Mouse (Mus musculus): ENCODE results near the gene Mbd3. TPM values are rescaled to one million over a fixed set of nuclear protein-coding genes. Genes with fewer than 3 reads are reported as not detected.
A peak's percentile ranks its signal among the peaks of the same experiment; 100 is the strongest.

Gene Mbd3
- polyA plus RNA-seq, 1 experiment, result 85.7 TPM

GRCm38 (mm10) chr10:80417841-80418240 is 18.5 kb upstream of the Mbd3 start:
- H3K36me3 ChIP-seq (ENCODE audit: control insufficient read depth, insufficient read depth, low read length), result peaks cover 59% of the 10 kb centered on the region
- H3K4me3 ChIP-seq (ENCODE audit: low read depth, low read length), result no peak overlapping the region
- TF ChIP-seq CTCF (IDR thresholded peaks at IDR 0.05; ENCODE audit: extremely low read depth, insufficient read length, insufficient replicate concordance, low read depth, low read length) (no peak), POLR2A (IDR thresholded peaks at IDR 0.05; ENCODE audit: low read depth, low read length) (no peak)
- no peaks in the 10 kb centered on the region for H3K27me3 ChIP-seq (ENCODE audit: control insufficient read depth, insufficient read depth, low read length)
- no peak overlapping the region for H3K27ac ChIP-seq (ENCODE audit: insufficient read depth, low read depth, low read length)
- 98% methylated on average over 1 of the region's 1 CpGs for WGBS
- peaks cover 39% of the 10 kb centered on the region for H3K4me1 ChIP-seq (ENCODE audit: control insufficient read depth, insufficient read depth, insufficient read length, low read length)

DNA sequence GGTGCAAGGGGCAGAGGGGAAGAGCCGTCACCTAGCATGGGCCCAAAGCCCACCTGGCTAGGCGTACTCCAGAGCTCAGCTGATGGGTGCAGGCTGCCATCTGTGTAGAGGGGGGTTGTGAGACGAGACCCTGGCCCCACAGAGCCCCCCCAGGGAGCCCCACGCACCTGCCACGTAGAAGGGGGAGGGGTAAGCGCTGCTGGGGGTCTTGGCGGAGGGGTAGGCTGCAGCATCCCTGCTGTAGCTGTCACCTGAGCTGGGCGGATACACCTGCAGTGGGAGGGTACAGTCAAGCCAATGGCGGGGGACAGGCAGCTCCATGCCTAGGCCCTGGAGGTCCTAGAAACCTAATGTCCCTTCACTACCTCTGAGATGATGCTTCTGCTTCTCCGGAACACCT is 18.0 kb upstream of the Mbd3 start:
- Histone ChIP-seq H3K4me1 (ENCODE audit: control insufficient read depth, insufficient read depth, insufficient read length, low read length) (peaks cover 38% of the 10 kb centered on the region), H3K27ac (ENCODE audit: insufficient read depth, low read depth, low read length) (no peak overlapping the region), H3K27me3 (ENCODE audit: control insufficient read depth, insufficient read depth, low read length) (no peaks in the 10 kb centered on the region), H3K36me3 (ENCODE audit: control insufficient read depth, insufficient read depth, low read length) (peaks cover 64% of the 10 kb centered on the region), H3K4me3 (ENCODE audit: low read depth, low read length) (no peak overlapping the region)
- TF ChIP-seq CTCF (IDR thresholded peaks at IDR 0.05; ENCODE audit: extremely low read depth, insufficient read length, insufficient replicate concordance, low read depth, low read length), result no peak
- TF ChIP-seq POLR2A (IDR thresholded peaks at IDR 0.05; ENCODE audit: low read depth, low read length), result no peak
- 96% methylated on average over 10 of the region's 10 CpGs for WGBS

- peaks cover 75% of the 10 kb centered on the region for H3K36me3 ChIP-seq (ENCODE audit: control insufficient read depth, insufficient read depth, low read length)
- TF ChIP-seq POLR2A (IDR thresholded peaks at IDR 0.05; ENCODE audit: low read depth, low read length) (no peak), CTCF (IDR thresholded peaks at IDR 0.05; ENCODE audit: extremely low read depth, insufficient read length, insufficient replicate concordance, low read depth, low read length) (no peak)
- 93% methylated on average over 7 of the region's 7 CpGs for WGBS
These were observed 16.2 kb upstream of the Mbd3 start for GRCm38 (mm10) chr10:80415566-80415965.

GRCm38 (mm10) chr10:80412656-80413541 is 13.5 kb upstream of the Mbd3 start:
- Histone ChIP-seq H3K36me3 (ENCODE audit: control insufficient read depth, insufficient read depth, low read length) (peaks cover 76% of the 10 kb centered on the region), H3K4me1 (ENCODE audit: control insufficient read depth, insufficient read depth, insufficient read length, low read length) (no peaks in the 10 kb centered on the region; the same call in none of the 2 replicates), H3K27me3 (ENCODE audit: control insufficient read depth, insufficient read depth, low read length) (no peaks in the 10 kb centered on the region), H3K4me3 (ENCODE audit: low read depth, low read length) (no peak overlapping the region), H3K27ac (ENCODE audit: insufficient read depth, low read depth, low read length) (no peak overlapping the region)
- TF ChIP-seq POLR2A (IDR thresholded peaks at IDR 0.05; ENCODE audit: low read depth, low read length) (no peak), CTCF (IDR thresholded peaks at IDR 0.05; ENCODE audit: extremely low read depth, insufficient read length, insufficient replicate concordance, low read depth, low read length) (no peak)
- 81% methylated on average over 44 of the region's 44 CpGs for WGBS

More at GRCm38 (mm10) chr10:80415566-80415965, 16.2 kb upstream of the Mbd3 start:
- H3K4me1 ChIP-seq (ENCODE audit: control insufficient read depth, insufficient read depth, insufficient read length, low read length), result peaks cover 23% of the 10 kb centered on the region
- H3K4me3 ChIP-seq (ENCODE audit: low read depth, low read length), result no peak overlapping the region
- no peak overlapping the region for H3K27ac ChIP-seq (ENCODE audit: insufficient read depth, low read depth, low read length)
- H3K27me3 ChIP-seq (ENCODE audit: control insufficient read depth, insufficient read depth, low read length), result no peaks in the 10 kb centered on the region

DNA sequence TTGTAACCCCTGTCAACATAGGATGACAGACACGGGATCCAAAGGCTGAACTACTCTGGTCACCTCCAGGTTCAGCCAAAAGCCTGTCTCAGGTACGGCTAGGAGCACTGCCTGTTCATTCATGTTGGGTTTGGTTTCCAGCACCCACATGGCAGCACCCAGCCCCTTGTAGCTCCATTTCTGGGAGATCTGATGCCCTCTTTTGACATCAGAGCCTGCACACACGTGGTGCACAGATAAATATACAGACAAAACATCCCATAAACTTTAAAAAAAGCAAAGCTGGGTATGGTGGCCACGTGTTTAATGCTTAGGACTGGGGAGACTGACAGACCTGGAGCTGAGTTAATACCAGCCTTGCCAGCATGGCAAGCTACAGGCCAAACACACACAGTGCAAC is 8.6 kb upstream of the Mbd3 start:
- Histone ChIP-seq H3K4me1 (ENCODE audit: control insufficient read depth, insufficient read depth, insufficient read length, low read length) (peaks cover 13% of the 10 kb centered on the region), H3K27ac (ENCODE audit: insufficient read depth, low read depth, low read length) (no peak overlapping the region), H3K4me3 (ENCODE audit: low read depth, low read length) (no peak overlapping the region), H3K27me3 (ENCODE audit: control insufficient read depth, insufficient read depth, low read length) (no peaks in the 10 kb centered on the region), H3K36me3 (ENCODE audit: control insufficient read depth, insufficient read depth, low read length) (peaks cover 45% of the 10 kb centered on the region)
- 33% methylated on average over 4 of the region's 4 CpGs for whole genome bisulfite sequencing
- TF ChIP-seq CTCF (IDR thresholded peaks at IDR 0.05; ENCODE audit: extremely low read depth, insufficient read length, insufficient replicate concordance, low read depth, low read length) (no peak), POLR2A (IDR thresholded peaks at IDR 0.05; ENCODE audit: low read depth, low read length) (no peak)

GRCm38 (mm10) chr10:80406684-80407501 is 7.5 kb upstream of the Mbd3 start, which contains the start of gene Uqcr11:
Uqcr11 (minus strand) TSS chr10:80406830.
- TF ChIP-seq POLR2A (IDR thresholded peaks at IDR 0.05; ENCODE audit: low read depth, low read length) (peak; percentile 53), CTCF (IDR thresholded peaks at IDR 0.05; ENCODE audit: extremely low read depth, insufficient read length, insufficient replicate concordance, low read depth, low read length) (no peak)

More at GRCm38 (mm10) chr10:80406684-80407501, 7.5 kb upstream of the Mbd3 start, which contains the start of gene Uqcr11:
- Histone ChIP-seq H3K27me3 (ENCODE audit: control insufficient read depth, insufficient read depth, low read length) (no peaks in the 10 kb centered on the region), H3K36me3 (ENCODE audit: control insufficient read depth, insufficient read depth, low read length) (peaks cover 44% of the 10 kb centered on the region), H3K4me1 (ENCODE audit: control insufficient read depth, insufficient read depth, insufficient read length, low read length) (peaks cover 13% of the 10 kb centered on the region), H3K27ac (ENCODE audit: insufficient read depth, low read depth, low read length) (peak within 1 kb of the TSS; percentile 48), H3K4me3 (ENCODE audit: low read depth, low read length) (peak within 1 kb of the TSS; percentile 79)
- WGBS, result under 1% methylated on average over 27 of the region's 27 CpGs
